Mouse (Mus musculus) embryonic facial prominence, embryonic 14.5 days (tissue): ENCODE measurements at regions not wholly inside any gene's neighbourhood (a gene's known extent, or its start where the extent isn't known, plus 50 kb on each side); places are given as distances from the start of the nearest gene placed in this dataset.

Experiments used
- ATAC-seq: fragments of 200-750 bp; cut with Nextera tagmentation; 2 replicates; pipeline ENCODE4 v1.8.0; 2017; ENCODE audit warnings: low read depth, moderate number of reproducible peaks, moderate TSS enrichment
- DNase-seq: peaks from one replicate; pipeline ENCODE4 v3.0.0-alpha.2; 2015; ENCODE audit warnings: low spot score
- H3K27ac ChIP-seq: fragments of 300-500 bp; sonication (generic); replicated peaks from 2 replicates; pipeline ENCODE4 v1.5.1; 2014; ENCODE audit warnings: low read depth, mild to moderate bottlenecking, low read length, moderate library complexity
- H3K27me3 ChIP-seq: fragments of 300-500 bp; sonication (generic); replicated peaks from 2 replicates; pipeline ENCODE4 v1.6.1; 2014; ENCODE audit warnings: low read length; ENCODE audit not compliant: control insufficient read depth, insufficient read depth
- H3K36me3 ChIP-seq: fragments of 300-500 bp; sonication (generic); 2 replicates; pipeline ENCODE4 v1.6.1; 2014; ENCODE audit warnings: low read length, mixed read lengths; ENCODE audit not compliant: control insufficient read depth, insufficient read depth
- H3K4me1 ChIP-seq: fragments of 300-500 bp; sonication (generic); 2 replicates; pipeline ENCODE4 v1.6.1; 2014; ENCODE audit warnings: antibody characterized with exemption, low read length; ENCODE audit not compliant: control insufficient read depth, insufficient read depth
- H3K4me2 ChIP-seq: fragments of 300-500 bp; sonication (generic); 2 replicates; pipeline ENCODE4 v1.6.1; 2014; ENCODE audit warnings: low read depth, mild to moderate bottlenecking, low read length, moderate library complexity, mixed read lengths
- H3K4me3 ChIP-seq: fragments of 300-500 bp; sonication (generic); 2 replicates; pipeline ENCODE4 v1.5.1; 2014; ENCODE audit warnings: low read depth, mild to moderate bottlenecking, low read length
- H3K9ac ChIP-seq: fragments of 300-500 bp; sonication (generic); 2 replicates; pipeline ENCODE4 v1.6.1; 2014; ENCODE audit warnings: low read depth, mild to moderate bottlenecking, low read length, moderate library complexity, mixed read lengths
- H3K9me3 ChIP-seq: fragments of 300-500 bp; sonication (generic); 2 replicates; pipeline ENCODE4 v1.6.1; 2016; ENCODE audit warnings: low read length; ENCODE audit not compliant: control insufficient read depth
- WGBS: fragments of 180-500 bp; shearing (Covaris S2); extraction: QIAGEN DNeasy Blood & Tissue Kit; methylation state at CpG from one replicate; pipeline ENCODE4 v1.1.7; 2014; 5-methylcytosine and 5-hydroxymethylcytosine counted together

GRCm38 (mm10) chr2:17838381-17838680 is 107.1 kb upstream of the Nebl start:
- WGBS, result 56% methylated on average over 7 of the region's 7 CpGs
- H3K9me3 ChIP-seq, result no peaks in the 10 kb centered on the region
- H3K4me1 ChIP-seq, result no peaks in the 10 kb centered on the region; the same call in 1 of the 2 replicates
- no peak overlapping the region for H3K9ac ChIP-seq
- peak overlapping the region; percentile 4; the same call in 1 of the 2 replicates for H3K4me3 ChIP-seq
- no peaks in the 10 kb centered on the region for H3K27me3 ChIP-seq
- no peaks in the 10 kb centered on the region for H3K36me3 ChIP-seq
- no peak overlapping the region for H3K27ac ChIP-seq
- 0 out of 2 replicates have a peak overlapping the region, but pooled peaks have one; percentile 10 for H3K4me2 ChIP-seq
- no peak for ATAC-seq
- DNase-seq, result no peak

DNA sequence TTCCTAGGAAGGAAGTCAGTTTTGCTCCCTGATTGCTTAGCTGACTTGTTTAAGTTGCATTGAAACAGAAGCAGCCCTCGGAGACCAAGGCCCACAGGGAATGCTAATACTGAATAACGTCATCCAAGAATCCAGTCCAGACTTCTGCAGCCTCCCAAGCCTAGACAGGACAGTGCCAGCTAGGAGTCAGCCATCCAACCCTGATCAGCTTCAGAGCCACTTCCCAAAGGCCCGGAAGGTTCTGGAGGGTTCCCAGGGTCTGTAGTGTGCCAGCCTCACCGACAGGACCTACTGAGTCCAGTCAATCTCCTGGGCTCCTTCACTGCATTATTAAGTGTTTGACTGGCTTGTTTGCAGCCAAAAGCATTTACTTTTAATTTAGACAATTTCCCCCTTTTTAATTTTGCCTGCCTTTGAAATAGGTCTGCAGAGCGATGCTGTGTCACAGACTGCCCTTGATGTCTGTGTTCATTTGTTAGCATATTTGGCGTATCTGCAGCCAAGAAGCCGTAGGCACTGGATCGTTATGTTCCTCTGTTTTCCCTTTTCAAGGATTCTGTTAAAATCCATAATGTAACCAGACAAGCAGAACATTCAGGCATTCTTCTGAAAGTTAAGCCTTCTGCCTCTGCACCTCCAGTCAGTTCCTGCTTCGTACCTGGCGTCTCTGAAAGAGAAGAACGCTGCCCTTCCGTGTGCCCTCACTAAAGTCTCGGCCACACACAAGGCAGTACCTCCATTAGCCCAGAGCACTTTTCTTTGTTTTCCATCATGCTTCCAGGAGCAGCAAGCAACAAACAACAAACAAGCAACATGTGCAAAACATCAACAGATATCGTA is 106.5 kb upstream of the Nebl start:
- Histone ChIP-seq H3K4me3 (peak overlapping the region; percentile 4; the same call in 1 of the 2 replicates), H3K9me3 (0 out of 2 replicates have a peak, but pooled peaks cover 3% of the 10 kb centered on the region), H3K36me3 (no peaks in the 10 kb centered on the region), H3K9ac (no peak overlapping the region), H3K27ac (no peak overlapping the region), H3K4me1 (no peaks in the 10 kb centered on the region; the same call in 1 of the 2 replicates), H3K27me3 (no peaks in the 10 kb centered on the region), H3K4me2 (0 out of 2 replicates have a peak overlapping the region, but pooled peaks have one; percentile 10)
- 57% methylated on average over 14 of the region's 14 CpGs for WGBS
- DNase-seq (peak; percentile 38), ATAC-seq (peak; percentile 26; the same call in 1 of the 2 replicates)

DNA sequence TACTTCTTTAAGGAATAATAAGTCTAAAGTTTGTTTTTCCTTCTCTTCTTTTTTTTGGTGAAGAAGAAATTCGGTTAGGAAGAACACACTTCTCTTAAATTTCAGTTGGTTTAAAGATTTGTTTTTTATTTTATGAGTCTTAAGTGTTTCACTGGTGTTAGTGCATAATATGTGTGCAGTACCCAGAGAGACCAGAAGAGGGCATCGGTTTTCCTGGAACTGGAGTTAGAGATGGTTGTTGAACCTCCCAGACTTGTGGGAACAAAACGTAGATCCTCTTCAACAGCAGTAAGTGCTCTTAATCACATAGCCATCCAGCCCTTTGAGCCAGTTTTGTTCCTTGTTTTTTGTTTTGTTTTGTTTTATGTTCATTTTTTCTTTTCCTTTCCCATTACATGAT is 101.5 kb upstream of the Nebl start:
- Histone ChIP-seq H3K9ac (no peak overlapping the region), H3K27me3 (no peaks in the 10 kb centered on the region), H3K4me1 (no peaks in the 10 kb centered on the region), H3K27ac (no peak overlapping the region), H3K4me3 (no peak overlapping the region), H3K4me2 (no peak overlapping the region), H3K36me3 (no peaks in the 10 kb centered on the region), H3K9me3 (0 out of 2 replicates have a peak, but pooled peaks cover 4% of the 10 kb centered on the region)
- DNase-seq, result no peak
- ATAC-seq, result no peak
- WGBS, result 81% methylated on average over 3 of the region's 3 CpGs

- no peak for DNase-seq
- Histone ChIP-seq H3K36me3 (no peaks in the 10 kb centered on the region), H3K9me3 (0 out of 2 replicates have a peak, but pooled peaks cover 4% of the 10 kb centered on the region), H3K4me2 (no peak overlapping the region), H3K27ac (no peak overlapping the region), H3K4me1 (no peaks in the 10 kb centered on the region), H3K4me3 (no peak overlapping the region), H3K27me3 (no peaks in the 10 kb centered on the region), H3K9ac (no peak overlapping the region)
- 84% methylated on average over 5 of the region's 5 CpGs for WGBS
- no peak for ATAC-seq
Measured at GRCm38 (mm10) chr2:17830216-17830615, 99.0 kb upstream of the Nebl start.

- no peak overlapping the region for H3K4me3 ChIP-seq
- H3K9me3 ChIP-seq, result no peaks in the 10 kb centered on the region
- no peaks in the 10 kb centered on the region for H3K27me3 ChIP-seq
- H3K4me1 ChIP-seq, result no peaks in the 10 kb centered on the region
- no peak for ATAC-seq
- no peak overlapping the region for H3K9ac ChIP-seq
- 86% methylated on average over 2 of the region's 2 CpGs for WGBS
- H3K27ac ChIP-seq, result no peak overlapping the region
- H3K36me3 ChIP-seq, result no peaks in the 10 kb centered on the region
- peak; percentile 6 for DNase-seq
- H3K4me2 ChIP-seq, result no peak overlapping the region
Measured at GRCm38 (mm10) chr2:17825271-17825670, 94.0 kb upstream of the Nebl start.

DNA sequence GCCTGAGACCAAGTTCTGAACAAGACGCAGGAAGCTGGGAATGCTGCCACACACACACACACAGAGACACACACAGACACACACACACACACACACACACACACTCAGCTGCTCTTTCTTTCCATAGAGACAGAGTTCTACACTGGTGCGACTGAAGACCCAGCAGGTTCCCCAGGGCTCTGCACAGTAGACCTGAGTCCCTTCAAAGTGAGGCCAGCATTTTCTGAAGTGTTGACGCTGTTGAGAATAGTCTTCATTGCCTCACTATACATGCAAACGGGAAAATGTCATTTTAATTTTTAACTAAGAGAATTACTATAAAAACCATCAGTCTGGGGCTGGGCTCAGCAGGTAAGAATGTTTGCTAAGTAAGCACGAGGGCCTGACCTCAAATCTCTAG is 92.9 kb upstream of the Nebl start:
- DNase-seq (no peak), ATAC-seq (no peak)
- no peaks in the 10 kb centered on the region for H3K36me3 ChIP-seq
- no peaks in the 10 kb centered on the region for H3K4me1 ChIP-seq
- H3K27ac ChIP-seq, result no peak overlapping the region
- H3K9ac ChIP-seq, result no peak overlapping the region
- H3K4me2 ChIP-seq, result no peak overlapping the region
- no peaks in the 10 kb centered on the region for H3K9me3 ChIP-seq
- no peaks in the 10 kb centered on the region for H3K27me3 ChIP-seq
- WGBS, result 80% methylated on average over 5 of the region's 5 CpGs
- H3K4me3 ChIP-seq, result no peak overlapping the region

GRCm38 (mm10) chr2:17822621-17823006 is 91.3 kb upstream of the Nebl start:
- H3K9ac ChIP-seq, result no peak overlapping the region
- no peak overlapping the region for H3K4me3 ChIP-seq
- no peak for ATAC-seq
- H3K27me3 ChIP-seq, result no peaks in the 10 kb centered on the region
- WGBS, result 88% methylated on average over 4 of the region's 4 CpGs
- H3K36me3 ChIP-seq, result no peaks in the 10 kb centered on the region
- no peaks in the 10 kb centered on the region for H3K9me3 ChIP-seq
- DNase-seq, result no peak
- H3K4me2 ChIP-seq, result no peak overlapping the region
- no peak overlapping the region for H3K27ac ChIP-seq
- H3K4me1 ChIP-seq, result no peaks in the 10 kb centered on the region

DNA sequence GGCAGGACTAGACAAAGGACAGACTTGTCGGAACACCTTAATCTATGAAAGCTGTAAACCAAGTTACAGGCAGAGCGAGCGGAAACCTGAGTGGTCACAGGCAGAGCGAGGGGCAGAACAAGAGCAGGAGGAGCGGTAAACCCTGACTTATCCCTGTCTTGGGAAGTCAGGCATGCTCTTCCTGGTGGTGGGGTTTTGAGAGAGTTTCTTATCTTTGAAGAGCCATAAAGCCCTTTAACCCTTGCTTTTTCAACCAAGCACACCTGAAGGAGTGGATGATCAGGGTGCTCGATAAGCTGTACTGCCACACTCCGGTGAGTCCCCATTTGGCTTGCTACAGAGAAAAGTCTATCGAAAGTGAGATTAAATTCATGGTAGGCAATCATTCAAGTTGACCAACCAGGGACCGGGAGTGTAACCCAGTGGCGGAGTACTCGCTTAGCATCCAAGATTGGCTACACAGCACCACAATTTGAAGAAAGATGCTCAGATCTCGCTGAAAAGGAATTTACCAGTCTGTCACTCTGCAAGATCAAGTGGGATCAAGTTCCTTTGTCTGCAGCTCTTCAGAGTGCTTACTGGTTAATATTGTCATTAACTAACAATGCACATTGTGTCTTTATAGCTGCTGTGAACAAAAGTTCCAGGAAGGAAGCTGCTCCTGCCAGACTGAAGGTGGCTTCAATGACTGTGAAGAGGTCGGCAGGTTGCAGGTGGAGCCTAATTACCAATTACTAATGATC is 90.8 kb upstream of the Nebl start:
- H3K27ac ChIP-seq, result no peak overlapping the region
- H3K9me3 ChIP-seq, result no peaks in the 10 kb centered on the region
- no peaks in the 10 kb centered on the region for H3K36me3 ChIP-seq
- ATAC-seq, result no peak
- H3K4me3 ChIP-seq, result no peak overlapping the region
- no peak overlapping the region for H3K9ac ChIP-seq
- no peaks in the 10 kb centered on the region for H3K4me1 ChIP-seq
- H3K27me3 ChIP-seq, result no peaks in the 10 kb centered on the region
- DNase-seq, result peak; percentile 5
- 82% methylated on average over 13 of the region's 13 CpGs for WGBS
- no peak overlapping the region for H3K4me2 ChIP-seq
